Mouse (Mus musculus) gonadal fat pad, adult 2 months (tissue): Measurements from ENCODE around the gene Cd33. TPM values are rescaled to one million over a fixed set of nuclear protein-coding genes. Genes with fewer than 3 reads are reported as not detected.
A peak's percentile ranks its signal among the peaks of the same experiment; 100 is the strongest.

Source experiments
- DNase-seq: peaks from one replicate; pipeline ENCODE4 v3.0.0-alpha.2; 2012; ENCODE audit warnings: low read depth
- polyA plus RNA-seq: library from polyadenylated mRNA; depleted of rRNA; stranded (reverse); fragments of >200 nt; gene quantifications from 2 replicates; pipeline ENCODE4 v1.2.3, GENCODE M21; 2012; rRNA removed

Cd33 gene
- polyA plus RNA-seq = 11.1 and 11.2 TPM in 2 replicates

- DNase-seq = no peak
Measured at GRCm38 (mm10) chr7:43544225-43544977, at the start of gene Cd33. Cd33 (minus strand) TSS chr7:43544428.

DNA sequence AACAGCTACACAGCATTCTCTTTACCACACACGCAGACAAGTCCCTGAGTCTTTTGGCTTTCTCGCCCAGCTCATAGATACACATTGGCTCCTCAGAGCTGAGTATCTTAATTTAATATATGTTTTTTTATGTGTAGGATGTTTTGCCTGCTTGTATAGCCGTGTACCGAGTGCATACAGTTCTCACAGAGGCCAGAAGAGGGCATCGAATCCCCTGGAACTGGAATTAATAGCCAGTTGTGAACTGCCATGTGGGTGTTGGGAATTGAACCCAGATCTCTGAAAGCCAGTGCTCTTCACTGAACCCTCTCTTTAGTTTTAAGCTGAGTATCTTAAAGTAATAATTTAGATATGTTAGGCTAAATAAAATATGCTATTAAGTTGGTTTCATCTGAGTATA is 40.6 kb upstream of the Cd33 start:
- no peak for DNase-seq

DNA sequence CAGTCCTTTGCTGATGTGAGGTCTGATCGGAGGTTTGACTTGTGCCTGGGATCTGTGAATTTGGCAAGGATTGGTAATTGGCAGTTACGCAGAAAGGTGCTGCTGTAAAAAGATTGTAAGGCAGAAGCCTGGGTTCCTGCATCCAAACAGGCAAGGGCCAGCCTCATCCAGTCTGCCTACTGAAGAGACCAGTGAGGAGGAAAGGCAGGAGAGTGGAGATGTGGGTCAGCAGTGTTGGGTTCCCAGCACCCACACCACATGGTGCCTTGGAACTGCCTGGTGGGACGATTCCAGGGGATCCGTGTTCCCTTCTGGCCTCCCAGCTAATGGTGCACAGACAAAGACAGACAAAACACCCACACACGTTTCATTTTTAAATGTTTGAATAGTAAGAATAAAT is 36.3 kb upstream of the Cd33 start:
- DNase-seq = no peak

DNA sequence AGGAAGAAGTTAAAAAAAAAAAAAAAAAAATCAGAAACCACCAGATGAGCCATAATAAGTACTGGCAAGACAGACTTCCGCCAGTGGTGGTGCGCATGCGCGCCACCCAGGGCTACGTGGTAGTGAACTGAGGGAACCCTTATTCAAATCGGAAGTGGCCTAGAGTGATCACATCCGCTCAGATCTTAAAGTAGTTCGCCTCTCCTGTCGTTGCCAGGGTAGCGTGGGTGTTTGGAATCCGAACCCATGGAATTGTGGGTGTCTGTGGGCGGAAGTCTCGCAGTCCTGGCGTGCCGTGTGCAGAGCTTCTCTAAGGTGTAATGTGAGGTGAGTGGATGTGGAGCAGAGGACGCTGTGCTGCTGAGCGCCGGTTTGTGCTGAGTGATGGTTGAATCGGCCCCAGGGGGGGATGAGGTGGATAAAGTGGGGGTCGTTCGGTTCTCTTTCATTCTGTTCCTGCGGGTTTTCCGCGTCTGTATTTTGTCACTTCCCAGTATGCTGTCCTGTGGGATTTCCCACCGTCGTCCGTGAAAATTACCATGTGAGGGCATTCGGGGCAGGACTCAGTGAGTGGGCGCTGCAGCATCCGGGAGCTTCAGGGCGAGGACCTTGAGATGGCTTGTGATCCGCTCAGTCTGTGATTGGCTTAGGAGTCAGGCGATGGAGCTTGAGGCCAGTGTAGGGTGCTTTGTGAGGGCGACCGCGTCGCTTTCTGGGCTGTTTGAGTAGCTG is 35.4 kb upstream of the Cd33 start, which contains the start of gene Zfp719:
TSS of gene Zfp719 (plus strand) at position 171 of the 732 bp plus-strand sequence.
- DNase-seq = peak; percentile 89

DNA sequence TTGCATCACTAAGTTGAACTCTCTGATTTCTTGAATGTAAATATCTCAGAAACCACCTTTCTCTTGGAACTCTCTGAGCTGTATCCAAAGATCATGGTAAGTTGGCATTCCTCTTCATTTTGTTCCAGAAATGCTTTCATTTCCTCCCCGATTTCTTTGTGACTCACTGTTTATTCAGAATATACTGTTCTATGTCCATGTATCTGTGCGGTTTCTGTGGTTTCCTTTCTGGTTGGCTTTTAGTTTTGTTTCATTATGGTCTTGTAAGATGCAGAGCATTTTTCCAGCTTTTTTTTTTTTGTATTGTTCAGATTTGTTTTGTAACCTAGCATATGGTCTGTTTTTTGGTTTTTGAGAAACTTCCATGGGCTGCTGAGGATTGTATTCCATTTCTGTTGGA is 27.0 kb upstream of the Cd33 start:
- DNase-seq = no peak

DNA sequence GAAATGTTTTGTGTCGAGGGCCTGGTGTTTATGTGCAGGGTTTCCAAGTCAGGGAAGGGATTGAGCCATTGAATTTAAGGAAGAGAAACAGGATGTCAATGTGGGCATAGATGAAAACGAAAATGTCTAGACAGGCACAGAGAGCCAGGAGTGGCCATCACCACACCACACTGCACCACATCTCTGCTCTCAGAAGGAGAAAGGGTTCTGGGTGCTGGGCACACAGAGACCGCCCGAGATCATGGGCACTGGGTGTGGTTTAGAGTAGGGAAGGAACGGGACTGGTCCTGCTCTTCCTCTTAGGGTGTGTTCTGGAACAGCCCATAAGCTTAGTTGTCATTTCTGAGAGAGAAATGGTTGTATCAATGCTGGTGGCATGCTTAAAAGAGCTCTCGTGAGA is 19.1 kb upstream of the Cd33 start:
- DNase-seq = no peak

GRCm38 (mm10) chr7:43562651-43563070 is 18.4 kb upstream of the Cd33 start:
- no peak for DNase-seq

GRCm38 (mm10) chr7:43562006-43562633 is 17.9 kb upstream of the Cd33 start, which contains the start of gene Zfp658:
Zfp658 (plus strand) TSS chr7:43562256.
- peak; percentile 23 for DNase-seq

DNA sequence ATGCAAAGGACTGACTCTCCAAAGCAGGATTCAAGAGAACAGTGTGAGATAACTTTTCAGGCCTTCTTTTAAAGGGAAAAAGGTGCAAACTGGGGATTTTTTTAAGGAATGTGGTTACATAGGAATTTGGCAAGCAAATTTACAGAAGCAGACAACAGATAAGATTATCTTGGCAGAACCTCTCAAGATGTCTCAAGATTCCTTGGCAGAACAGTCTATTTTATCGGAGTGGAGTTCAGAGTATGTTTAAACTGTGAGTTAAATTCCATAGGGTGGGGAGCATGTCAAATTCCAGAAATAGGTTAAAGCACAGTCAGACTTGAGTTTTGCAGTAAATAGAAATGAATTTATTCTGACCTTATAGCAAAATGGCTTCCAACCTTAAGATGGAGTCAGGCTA is 12.7 kb upstream of the Cd33 start:
- no peak for DNase-seq

- no peak for DNase-seq
Measured at GRCm38 (mm10) chr7:43555351-43555750, 11.1 kb upstream of the Cd33 start.

GRCm38 (mm10) chr7:43554550-43554949 is 10.3 kb upstream of the Cd33 start:
- no peak for DNase-seq

- no peak for DNase-seq
Measured at GRCm38 (mm10) chr7:43553153-43553552, 8.9 kb upstream of the Cd33 start.

DNA sequence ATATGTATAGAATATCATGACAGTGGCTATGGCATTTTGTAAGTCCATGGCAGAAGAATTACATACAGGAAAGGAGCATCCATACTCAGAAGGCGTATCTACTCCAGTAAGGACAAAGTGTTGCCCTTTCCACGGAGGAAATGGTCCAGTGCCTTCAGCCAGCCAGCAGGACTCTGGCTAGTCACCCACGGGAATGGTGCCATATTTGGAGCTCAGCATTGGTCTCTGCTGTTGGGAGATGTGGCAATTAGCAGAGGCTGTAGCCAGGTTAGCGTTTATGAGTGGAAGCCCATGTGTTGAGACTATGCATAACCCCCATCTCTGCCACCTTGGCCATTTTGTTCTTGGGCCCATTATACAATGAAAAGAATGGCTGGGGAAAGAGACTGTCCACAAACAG is 4.0 kb upstream of the Cd33 start:
- no peak for DNase-seq

GRCm38 (mm10) chr7:43547666-43548065 is 3.4 kb upstream of the Cd33 start:
- no peak for DNase-seq

GRCm38 (mm10) chr7:43545656-43546545 is 1.7 kb upstream of the Cd33 start:
- DNase-seq = no peak

- DNase-seq = no peak
Measured at GRCm38 (mm10) chr7:43538524-43538923, 5.7 kb downstream of the Cd33 start.

- DNase-seq = no peak
Measured at GRCm38 (mm10) chr7:43532936-43533505, 11.2 kb downstream of the Cd33 start.

- no peak for DNase-seq
Measured at GRCm38 (mm10) chr7:43530216-43530785, 13.9 kb downstream of the Cd33 start.

GRCm38 (mm10) chr7:43525313-43525712 is 18.9 kb downstream of the Cd33 start:
- DNase-seq = no peak

DNA sequence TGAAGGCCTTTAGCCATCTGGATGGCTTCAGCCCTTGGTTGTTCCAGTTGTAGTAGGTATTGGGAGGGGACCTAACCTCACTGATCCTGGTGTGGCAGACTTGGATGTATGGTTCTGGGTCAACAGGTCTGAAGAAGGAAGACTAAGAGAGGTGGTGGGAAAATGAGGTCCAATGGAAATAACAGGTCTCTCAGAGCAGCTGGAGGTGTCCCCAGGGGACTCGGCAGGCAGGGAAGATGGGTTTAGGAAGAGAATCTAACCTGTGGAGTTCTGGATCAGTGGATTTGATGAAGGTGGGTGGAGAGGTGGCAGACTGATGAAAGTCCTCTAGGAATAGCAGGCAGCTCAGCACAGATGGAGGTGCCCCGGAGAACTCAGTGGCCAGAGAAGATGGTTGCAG is 21.5 kb downstream of the Cd33 start:
- DNase-seq = no peak

- DNase-seq = no peak
Measured at GRCm38 (mm10) chr7:43518341-43518740, 25.9 kb downstream of the Cd33 start.
